Mouse (Mus musculus) cerebellum, adult (tissue): ENCODE measurements at regions not wholly inside any gene's neighbourhood (a gene's known extent, or its start where the extent isn't known, plus 50 kb on each side); places are given as distances from the start of the nearest gene placed in this dataset.
"Not testable (repeated sequence)": the region's sequence is repeated elsewhere in the genome, so short reads cannot be mapped to it uniquely, and the experiment has no call there.

ENCODE experiments used
- ATAC-seq: cut with Nextera tagmentation; 2 replicates; pipeline ENCODE4 v1.9.2; 2017; ENCODE audit warnings: mild to moderate bottlenecking, moderate library complexity, mixed read lengths; ENCODE audit not compliant: insufficient number of reproducible peaks, low FRiP score, low TSS enrichment

- ATAC-seq: not testable (repeated sequence)
These were observed 64.1 kb upstream of the Ces1h start for GRCm38 (mm10) chr8:93443631-93444030.

GRCm38 (mm10) chr8:93441936-93442335 lies 62.4 kb upstream of the Ces1h start:
- ATAC-seq: no peak

- not testable (repeated sequence) for ATAC-seq
These were observed 57.1 kb upstream of the Ces1h start for GRCm38 (mm10) chr8:93436586-93436985.

GRCm38 (mm10) chr8:93430637-93431036 lies 51.1 kb upstream of the Ces1h start:
- peak; percentile 72 for ATAC-seq
